Mouse (Mus musculus): Measurements from ENCODE around the gene Gm10097. TPM values are rescaled to one million over a fixed set of nuclear protein-coding genes. Genes with fewer than 3 reads are reported as not detected.

Gene Gm10097
- total and polyA plus RNA-seq, 3 experiments: not detected

GRCm38 (mm10) chr10:5097754-5098137, 28.8 kb downstream of the Gm10097 start:
- DNase-seq (ENCODE audit: low read depth, low spot score): no peak
- TF ChIP-seq GATA1 (IDR thresholded peaks at IDR 0.05; ENCODE audit: low read depth, low read length) (no peak), ZKSCAN1 (IDR thresholded peaks at IDR 0.05; ENCODE audit: low read depth, low read length) (peak; percentile 59; the same call in 1 of the 2 replicates), MYB (IDR thresholded peaks at IDR 0.05; ENCODE audit: low read depth, low read length) (no peak), HCFC1 (IDR thresholded peaks at IDR 0.05; ENCODE audit: low read depth, low read length) (no peak), SMC3 (IDR thresholded peaks at IDR 0.05; ENCODE audit: low read depth, low read length) (no peak)
- Histone ChIP-seq H3K4me1 (ENCODE audit: control insufficient read depth in 1 of 2, insufficient read depth in 2 of 2, low read length in 2 of 2) (no peaks in the 10 kb centered on the region), H3K9ac (ENCODE audit: control insufficient read depth, low read depth, low read length, poor library complexity, severe bottlenecking) (no peak overlapping the region), H3K4me3 (ENCODE audit: control insufficient read depth in 1 of 2, insufficient read depth in 1 of 2, low read depth in 2 of 2, low read length in 2 of 2) (no peak overlapping the region), H3K9me3 (replicated peaks; ENCODE audit: insufficient read depth, low read length) (no peaks in the 10 kb centered on the region), H3K79me2 (ENCODE audit: control insufficient read depth, insufficient read depth, low read length, poor library complexity) (no peaks in the 10 kb centered on the region), H3K36me3 (ENCODE audit: control insufficient read depth in 1 of 2, insufficient read depth in 2 of 2, low read length in 2 of 2) (no peaks in the 10 kb centered on the region; a peak in 1 of 4 replicates), H3K27ac (ENCODE audit: control insufficient read depth, low read depth, low read length) (no peak overlapping the region), H3K27me3 (ENCODE audit: control insufficient read depth in 1 of 2, insufficient read depth in 2 of 2, low read length in 2 of 2) (no peaks in the 10 kb centered on the region)

GRCm38 (mm10) chr10:5110773-5111172, 41.8 kb downstream of the Gm10097 start:
- Histone ChIP-seq H3K27me3 (ENCODE audit: control insufficient read depth in 1 of 2, insufficient read depth in 2 of 2, low read length in 2 of 2) (no peaks in the 10 kb centered on the region), H3K4me3 (ENCODE audit: control insufficient read depth in 1 of 2, insufficient read depth in 1 of 2, low read depth in 2 of 2, low read length in 2 of 2) (no peak overlapping the region), H3K4me1 (ENCODE audit: control insufficient read depth in 1 of 2, insufficient read depth in 2 of 2, low read length in 2 of 2) (no peaks in the 10 kb centered on the region), H3K79me2 (ENCODE audit: control insufficient read depth, insufficient read depth, low read length, poor library complexity) (no peaks in the 10 kb centered on the region), H3K9me3 (replicated peaks; ENCODE audit: insufficient read depth, low read length) (no peaks in the 10 kb centered on the region), H3K9ac (ENCODE audit: control insufficient read depth, low read depth, low read length, poor library complexity, severe bottlenecking) (no peak overlapping the region), H3K27ac (ENCODE audit: control insufficient read depth, low read depth, low read length) (no peak overlapping the region), H3K36me3 (ENCODE audit: control insufficient read depth in 1 of 2, insufficient read depth in 2 of 2, low read length in 2 of 2) (peaks cover 0 to 2% of the 10 kb centered on the region in 2 experiments; a peak in 1 of 4 replicates)
- DNase-seq (ENCODE audit: low read depth, low spot score): no peak
- TF ChIP-seq ZKSCAN1 (IDR thresholded peaks at IDR 0.05; ENCODE audit: low read depth, low read length) (no peak), TAL1 (IDR thresholded peaks at IDR 0.05; ENCODE audit: low read length) (no peak), BHLHE40 (IDR thresholded peaks at IDR 0.05; ENCODE audit: borderline replicate concordance, low read depth, low read length) (no peak), UBTF (IDR thresholded peaks at IDR 0.05; ENCODE audit: borderline replicate concordance, insufficient read depth, low read depth, low read length) (no peak)

- H3K4me3 ChIP-seq (ENCODE audit: control insufficient read depth in 1 of 2, insufficient read depth in 1 of 2, low read depth in 2 of 2, low read length in 2 of 2): no peak overlapping the region
- no peak for DNase-seq (ENCODE audit: low read depth, low spot score)
- no peaks in the 10 kb centered on the region; a peak in 2 of 4 replicates for H3K36me3 ChIP-seq (ENCODE audit: control insufficient read depth in 1 of 2, insufficient read depth in 2 of 2, low read length in 2 of 2)
- H3K9me3 ChIP-seq (replicated peaks; ENCODE audit: insufficient read depth, low read length): no peaks in the 10 kb centered on the region
- no peaks in the 10 kb centered on the region for H3K27me3 ChIP-seq (ENCODE audit: control insufficient read depth in 1 of 2, insufficient read depth in 2 of 2, low read length in 2 of 2)
- H3K79me2 ChIP-seq (ENCODE audit: control insufficient read depth, insufficient read depth, low read length, poor library complexity): no peaks in the 10 kb centered on the region
- no peak overlapping the region for H3K9ac ChIP-seq (ENCODE audit: control insufficient read depth, low read depth, low read length, poor library complexity, severe bottlenecking)
- H3K4me1 ChIP-seq (ENCODE audit: control insufficient read depth in 1 of 2, insufficient read depth in 2 of 2, low read length in 2 of 2): no peaks in the 10 kb centered on the region
- TF ChIP-seq JUND (IDR thresholded peaks at IDR 0.05; ENCODE audit: low read depth, low read length) (no peak), MAX (IDR thresholded peaks at IDR 0.05; ENCODE audit: low read length) (no peak), ZC3H11A (IDR thresholded peaks at IDR 0.05; ENCODE audit: low read depth, low read length) (no peak), NELFE (IDR thresholded peaks at IDR 0.05; ENCODE audit: low read depth, low read length) (no peak), TCF12 (IDR thresholded peaks at IDR 0.05; ENCODE audit: low read depth, low read length) (no peak), CHD1 (IDR thresholded peaks at IDR 0.05; ENCODE audit: low read depth, low read length) (no peak), POLR2A (IDR thresholded peaks at IDR 0.05; ENCODE audit: control insufficient read depth in 1 of 2, insufficient read depth in 1 of 2, low read depth in 1 of 2, low read length in 2 of 2, poor library complexity in 1 of 2) (no peak), MAZ (IDR thresholded peaks at IDR 0.05; ENCODE audit: low read depth, low read length) (no peak), POLR2AphosphoS5 (IDR thresholded peaks at IDR 0.05; ENCODE audit: borderline replicate concordance, low read depth, low read length) (no peak), UBTF (IDR thresholded peaks at IDR 0.05; ENCODE audit: borderline replicate concordance, insufficient read depth, low read depth, low read length) (no peak), TAL1 (IDR thresholded peaks at IDR 0.05; ENCODE audit: low read length) (no peak), SIN3A (IDR thresholded peaks at IDR 0.05; ENCODE audit: low read length) (no peak), MEF2A (IDR thresholded peaks at IDR 0.05; ENCODE audit: extremely low read depth, insufficient replicate concordance, low read depth, low read length, poor library complexity, severe bottlenecking) (no peak), KAT2A (conservative IDR thresholded peaks at IDR 0.05; ENCODE audit: low read depth, low read length) (no peak), MXI1 (IDR thresholded peaks at IDR 0.05; ENCODE audit: low read depth, low read length) (no peak), GATA1 (IDR thresholded peaks at IDR 0.05; ENCODE audit: low read depth, low read length) (no peak), MAFK (IDR thresholded peaks at IDR 0.05; ENCODE audit: borderline replicate concordance, low read depth, low read length) (no peak), TBP (IDR thresholded peaks at IDR 0.05; ENCODE audit: low read depth, low read length) (no peak), E2F4 (IDR thresholded peaks at IDR 0.05; ENCODE audit: borderline replicate concordance, low read depth, low read length) (no peak)
- no peak overlapping the region for H3K27ac ChIP-seq (ENCODE audit: control insufficient read depth, low read depth, low read length)
Observed at GRCm38 (mm10) chr10:5116155-5116554, 47.2 kb downstream of the Gm10097 start.
